Mouse (Mus musculus): ENCODE measurements around the gene Slc26a11. TPM values are rescaled to one million over a fixed set of nuclear protein-coding genes. Genes with fewer than 3 reads are reported as not detected.
"Not testable (repeated sequence)": the region's sequence is repeated elsewhere in the genome, so short reads cannot be mapped to it uniquely, and the experiment has no call there.

Gene Slc26a11
- polyA plus RNA-seq, 1 experiment from 2014 or later: 10.2 TPM

DNA sequence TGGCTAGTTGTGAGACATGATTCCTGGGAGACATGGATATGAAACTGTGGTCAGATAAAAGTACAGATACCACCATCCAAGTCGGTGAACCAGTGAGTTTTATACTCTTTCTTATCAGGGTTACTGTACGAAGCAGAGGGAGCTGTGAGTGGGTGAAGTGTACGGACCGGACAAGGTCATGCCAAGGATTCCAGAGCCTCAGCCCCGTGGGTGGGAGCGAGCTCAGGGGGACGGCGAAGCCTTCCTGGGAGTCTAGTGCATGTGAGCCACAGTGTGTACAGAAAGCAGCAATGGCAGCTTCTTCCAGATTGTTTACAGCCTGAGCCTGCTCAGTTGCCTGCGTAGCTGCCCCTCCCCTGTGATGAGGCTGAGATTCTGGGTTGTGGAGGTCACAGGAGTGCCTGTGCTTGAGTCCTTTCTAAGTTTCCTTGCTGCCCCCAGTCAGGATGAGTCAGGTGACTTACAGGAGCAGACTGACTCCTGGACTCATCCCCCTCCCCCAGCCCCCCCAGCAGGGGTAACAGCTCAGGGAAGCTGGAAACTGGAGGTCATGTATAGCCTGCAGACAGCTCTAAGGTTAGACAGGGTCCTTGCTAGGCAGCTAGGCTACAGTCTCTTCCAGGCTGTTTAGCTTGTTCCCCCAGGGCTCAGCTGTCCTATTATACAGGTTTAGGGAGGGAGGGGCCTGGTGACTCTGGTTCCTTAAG is 26.4 kb downstream of the Slc26a11 start:
- peaks cover 13% of the 10 kb centered on the region; the same call in 1 of the 2 replicates for H3K36me3 ChIP-seq (ENCODE audit: control insufficient read depth, insufficient read depth)
- no peaks in the 10 kb centered on the region for H3K27me3 ChIP-seq (ENCODE audit: control insufficient read depth, insufficient read depth, low read length)
- no peak overlapping the region for H3K4me3 ChIP-seq (ENCODE audit: low read length)
- H3K4me1 ChIP-seq (ENCODE audit: control insufficient read depth, insufficient read depth, low read length): peaks cover 7% of the 10 kb centered on the region
- WGBS: 41% methylated on average over 9 of the region's 9 CpGs
- H3K9ac ChIP-seq (ENCODE audit: low read length): peak overlapping the region; percentile 24; the same call in 1 of the 2 replicates
- peak; percentile 62 for ATAC-seq (replicated peaks; ENCODE audit: extremely low read depth, insufficient read depth, low FRiP score)
- H3K27ac ChIP-seq (ENCODE audit: low read length): peak overlapping the region; percentile 42; the same call in 1 of the 2 replicates
- H3K4me2 ChIP-seq (ENCODE audit: low read depth, low read length): no peak overlapping the region
- H3K9me3 ChIP-seq (replicated peaks; ENCODE audit: control insufficient read depth, low read length): no peaks in the 10 kb centered on the region

DNA sequence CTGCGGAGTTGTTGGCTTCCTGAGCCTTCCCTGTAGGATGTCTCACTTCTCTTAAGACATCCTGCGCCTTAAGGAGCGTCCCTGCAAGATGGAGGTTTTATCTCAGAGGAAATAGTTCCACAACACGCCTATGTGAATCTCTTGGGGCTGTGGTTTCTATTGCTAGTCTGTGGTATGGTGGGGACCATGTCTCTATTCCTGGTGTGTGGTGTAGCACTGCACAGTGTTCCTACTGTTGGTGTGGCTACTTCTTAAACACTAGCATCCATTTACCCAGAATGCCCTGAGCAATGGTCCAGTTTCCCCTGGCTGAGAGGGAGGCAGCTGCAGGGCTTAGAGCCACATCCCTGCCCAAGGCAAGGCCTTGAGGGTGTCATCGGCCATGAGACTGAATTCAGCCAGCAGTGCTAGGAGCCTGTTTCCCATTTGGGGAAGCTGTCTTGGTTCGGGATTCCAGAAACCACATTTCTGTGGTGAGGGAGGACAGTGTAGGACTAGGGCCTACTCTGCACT is 27.0 kb downstream of the Slc26a11 start:
- ATAC-seq (replicated peaks; ENCODE audit: extremely low read depth, insufficient read depth, low FRiP score): no peak
- no peak overlapping the region; the same call in 1 of the 2 replicates for H3K27ac ChIP-seq (ENCODE audit: low read length)
- H3K4me1 ChIP-seq (ENCODE audit: control insufficient read depth, insufficient read depth, low read length): peaks cover 10% of the 10 kb centered on the region
- no peak overlapping the region for H3K9ac ChIP-seq (ENCODE audit: low read length)
- no peak overlapping the region for H3K4me2 ChIP-seq (ENCODE audit: low read depth, low read length)
- H3K27me3 ChIP-seq (ENCODE audit: control insufficient read depth, insufficient read depth, low read length): no peaks in the 10 kb centered on the region
- peaks cover 12% of the 10 kb centered on the region; the same call in 1 of the 2 replicates for H3K36me3 ChIP-seq (ENCODE audit: control insufficient read depth, insufficient read depth)
- no peaks in the 10 kb centered on the region for H3K9me3 ChIP-seq (replicated peaks; ENCODE audit: control insufficient read depth, low read length)
- 68% methylated on average over 6 of the region's 6 CpGs for WGBS
- no peak overlapping the region for H3K4me3 ChIP-seq (ENCODE audit: low read length)

DNA sequence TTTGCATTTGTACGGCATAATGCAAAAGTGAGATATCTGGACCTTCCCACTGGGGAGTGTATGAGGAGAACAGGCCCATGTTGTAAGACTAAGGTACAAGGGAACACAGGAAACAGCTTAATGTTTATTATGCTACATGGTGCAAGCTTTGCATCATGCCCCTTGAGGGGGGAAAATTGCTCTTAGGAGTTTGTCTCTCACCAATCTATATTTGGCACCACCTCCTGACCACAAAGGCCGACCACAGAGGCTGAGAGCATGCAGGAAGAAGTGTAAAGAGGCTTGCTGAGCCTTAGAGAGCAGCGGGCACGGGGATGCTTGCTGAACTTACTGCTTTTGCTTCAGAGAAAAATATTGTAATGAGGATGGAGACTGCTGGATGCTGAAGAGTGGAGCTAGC is 29.5 kb downstream of the Slc26a11 start:
- no peaks in the 10 kb centered on the region for H3K27me3 ChIP-seq (ENCODE audit: control insufficient read depth, insufficient read depth, low read length)
- WGBS: 38% methylated on average over 4 of the region's 4 CpGs
- no peak overlapping the region for H3K27ac ChIP-seq (ENCODE audit: low read length)
- H3K4me3 ChIP-seq (ENCODE audit: low read length): no peak overlapping the region
- H3K9me3 ChIP-seq (replicated peaks; ENCODE audit: control insufficient read depth, low read length): no peaks in the 10 kb centered on the region
- H3K36me3 ChIP-seq (ENCODE audit: control insufficient read depth, insufficient read depth): peaks cover 2% of the 10 kb centered on the region; the same call in 1 of the 2 replicates
- H3K4me2 ChIP-seq (ENCODE audit: low read depth, low read length): no peak overlapping the region
- no peak for ATAC-seq (replicated peaks; ENCODE audit: extremely low read depth, insufficient read depth, low FRiP score)
- no peak overlapping the region for H3K9ac ChIP-seq (ENCODE audit: low read length)
- H3K4me1 ChIP-seq (ENCODE audit: control insufficient read depth, insufficient read depth, low read length): peaks cover 21% of the 10 kb centered on the region

DNA sequence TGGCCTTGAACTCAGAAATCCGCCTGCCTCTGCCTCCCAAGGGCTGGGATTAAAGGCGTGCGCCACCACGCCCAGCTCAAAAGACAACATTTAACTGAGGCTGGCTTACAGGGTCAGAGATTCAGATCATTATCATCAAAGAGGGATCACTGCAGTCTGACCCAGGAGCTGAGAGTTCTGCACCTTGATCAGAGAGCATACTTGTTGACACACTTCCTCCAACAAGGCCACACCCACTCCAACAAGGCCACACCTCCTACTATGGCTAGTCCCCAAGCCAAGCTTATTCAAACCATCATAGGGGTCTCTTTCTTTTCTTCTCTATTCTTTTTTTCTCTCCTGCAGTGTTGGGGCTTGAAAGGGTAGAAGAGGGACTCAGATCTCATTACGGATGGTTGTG is 30.9 kb downstream of the Slc26a11 start:
- WGBS: 94% methylated on average over 5 of the region's 5 CpGs
- peaks cover 25% of the 10 kb centered on the region for H3K4me1 ChIP-seq (ENCODE audit: control insufficient read depth, insufficient read depth, low read length)
- ATAC-seq (replicated peaks; ENCODE audit: extremely low read depth, insufficient read depth, low FRiP score): no peak
- H3K36me3 ChIP-seq (ENCODE audit: control insufficient read depth, insufficient read depth): no peaks in the 10 kb centered on the region
- no peak overlapping the region for H3K4me2 ChIP-seq (ENCODE audit: low read depth, low read length)
- no peak overlapping the region for H3K9ac ChIP-seq (ENCODE audit: low read length)
- H3K9me3 ChIP-seq (replicated peaks; ENCODE audit: control insufficient read depth, low read length): no peaks in the 10 kb centered on the region
- no peak overlapping the region for H3K4me3 ChIP-seq (ENCODE audit: low read length)
- no peaks in the 10 kb centered on the region for H3K27me3 ChIP-seq (ENCODE audit: control insufficient read depth, insufficient read depth, low read length)
- no peak overlapping the region for H3K27ac ChIP-seq (ENCODE audit: low read length)

DNA sequence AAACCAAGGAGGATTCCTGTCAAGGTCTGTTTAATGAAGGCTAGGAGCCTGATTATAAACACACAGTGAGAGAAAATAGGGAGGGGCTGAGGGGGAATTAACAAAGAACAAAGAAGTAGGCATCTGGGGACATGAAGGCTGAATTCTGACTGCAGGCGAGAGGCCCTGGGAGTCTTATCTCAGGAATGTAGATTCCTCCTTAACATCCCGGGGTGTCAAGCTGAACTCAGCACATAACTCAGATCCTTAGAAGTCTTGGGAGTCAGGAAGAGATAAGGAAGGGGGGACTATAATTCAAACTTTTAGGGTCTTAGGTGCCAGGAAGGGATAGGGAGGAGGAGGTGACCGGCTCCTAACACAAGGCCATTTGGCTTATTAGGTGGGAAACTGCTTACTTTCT is 31.9 kb downstream of the Slc26a11 start:
- not testable (repeated sequence) for H3K27me3 ChIP-seq (ENCODE audit: control insufficient read depth, insufficient read depth, low read length); H3K4me3 ChIP-seq (ENCODE audit: low read length); H3K4me2 ChIP-seq (ENCODE audit: low read depth, low read length); H3K36me3 ChIP-seq (ENCODE audit: control insufficient read depth, insufficient read depth); ATAC-seq (replicated peaks; ENCODE audit: extremely low read depth, insufficient read depth, low FRiP score); H3K9me3 ChIP-seq (replicated peaks; ENCODE audit: control insufficient read depth, low read length)
- peaks cover 35% of the 10 kb centered on the region for H3K4me1 ChIP-seq (ENCODE audit: control insufficient read depth, insufficient read depth, low read length)
- H3K9ac ChIP-seq (ENCODE audit: low read length): peak overlapping the region; percentile 49; the same call in 1 of the 2 replicates
- WGBS: 11% methylated on average over 3 of the region's 3 CpGs
- peak overlapping the region; percentile 73; the same call in 1 of the 2 replicates for H3K27ac ChIP-seq (ENCODE audit: low read length)

DNA sequence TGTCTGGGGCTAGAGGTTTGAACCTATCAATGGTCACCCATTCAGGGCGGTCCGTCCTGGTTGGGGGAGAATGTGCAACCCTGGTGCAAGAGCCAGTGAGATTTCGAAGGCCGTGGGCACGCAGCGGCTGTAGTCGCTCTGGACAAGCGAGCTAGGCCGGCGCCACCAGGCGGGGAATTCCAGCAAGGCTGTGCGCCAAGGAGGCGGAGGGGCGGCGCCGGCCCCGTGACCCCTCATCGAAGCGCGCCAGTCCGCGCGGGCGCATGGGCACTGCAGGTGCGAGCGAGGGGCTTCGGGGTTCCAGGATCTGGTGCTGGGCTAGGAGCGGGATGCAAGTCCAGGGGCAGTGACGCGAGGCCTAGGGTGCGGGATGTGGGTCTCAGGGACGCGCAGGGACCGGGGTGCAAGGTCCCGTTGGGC is 34.5 kb downstream of the Slc26a11 start:
- under 1% methylated on average over 35 of the region's 35 CpGs for WGBS
- no peaks in the 10 kb centered on the region for H3K9me3 ChIP-seq (replicated peaks; ENCODE audit: control insufficient read depth, low read length)
- H3K4me1 ChIP-seq (ENCODE audit: control insufficient read depth, insufficient read depth, low read length): peaks cover 42% of the 10 kb centered on the region
- peak overlapping the region; percentile 89 for H3K4me2 ChIP-seq (ENCODE audit: low read depth, low read length)
- ATAC-seq (replicated peaks; ENCODE audit: extremely low read depth, insufficient read depth, low FRiP score): peak; percentile 66
- no peaks in the 10 kb centered on the region for H3K27me3 ChIP-seq (ENCODE audit: control insufficient read depth, insufficient read depth, low read length)
- H3K36me3 ChIP-seq (ENCODE audit: control insufficient read depth, insufficient read depth): no peaks in the 10 kb centered on the region
- peak overlapping the region; percentile 88 for H3K9ac ChIP-seq (ENCODE audit: low read length)
- peak overlapping the region; percentile 77 for H3K4me3 ChIP-seq (ENCODE audit: low read length)
- peak overlapping the region; percentile 98 for H3K27ac ChIP-seq (ENCODE audit: low read length)

DNA sequence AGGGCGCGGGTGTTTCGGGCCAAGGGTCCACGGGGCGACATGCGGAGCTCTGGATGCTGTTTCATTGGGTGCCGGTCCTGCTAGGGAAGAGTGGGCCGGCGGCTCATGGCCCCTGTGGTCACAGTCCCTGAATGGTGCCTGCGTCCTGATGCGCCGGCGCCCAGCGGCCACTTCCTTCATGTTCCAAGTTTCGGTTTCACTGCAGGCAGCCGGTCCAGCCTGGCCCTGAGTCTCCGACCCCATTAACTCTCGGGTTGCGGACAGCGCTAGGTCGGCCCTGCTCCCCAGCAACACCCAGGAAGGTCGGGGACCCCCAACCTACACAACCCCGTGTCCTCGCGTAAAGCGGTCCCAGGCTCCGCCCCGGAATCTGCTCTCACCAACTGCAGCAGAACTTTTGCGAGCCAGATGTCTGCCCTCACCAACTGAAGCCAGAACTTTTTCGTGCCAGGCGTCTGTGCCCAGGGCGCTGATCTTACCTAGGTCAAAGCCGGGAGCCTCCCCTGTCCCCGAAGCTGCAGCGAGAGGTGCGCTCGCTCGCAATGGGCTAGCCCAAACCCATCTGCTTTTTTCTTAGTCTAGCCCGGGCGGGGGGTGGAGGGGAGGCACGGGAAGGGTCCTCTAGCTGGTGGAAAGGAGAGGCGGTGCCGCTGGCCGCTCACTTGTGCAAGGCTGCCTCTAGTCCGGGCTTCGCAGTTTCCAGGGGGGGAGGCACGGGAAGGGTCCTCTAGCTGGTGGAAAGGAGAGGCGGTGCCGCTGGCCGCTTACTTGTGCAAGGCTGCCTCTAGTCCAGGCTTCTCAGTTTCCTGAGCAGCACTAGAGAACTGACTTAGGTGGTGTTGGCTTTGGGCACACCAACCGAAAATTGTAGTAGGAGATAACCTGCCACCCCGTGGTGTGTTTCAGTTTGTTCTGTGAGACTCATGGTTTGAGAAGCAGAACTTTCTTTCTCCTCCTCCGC is 35.2 kb downstream of the Slc26a11 start:
- Histone ChIP-seq H3K9ac (ENCODE audit: low read length) (peak overlapping the region; percentile 88), H3K4me2 (ENCODE audit: low read depth, low read length) (peak overlapping the region; percentile 89), H3K4me3 (ENCODE audit: low read length) (peak overlapping the region; percentile 77), H3K9me3 (replicated peaks; ENCODE audit: control insufficient read depth, low read length) (no peaks in the 10 kb centered on the region), H3K27me3 (ENCODE audit: control insufficient read depth, insufficient read depth, low read length) (no peaks in the 10 kb centered on the region), H3K4me1 (ENCODE audit: control insufficient read depth, insufficient read depth, low read length) (peaks cover 39% of the 10 kb centered on the region), H3K36me3 (ENCODE audit: control insufficient read depth, insufficient read depth) (no peaks in the 10 kb centered on the region), H3K27ac (ENCODE audit: low read length) (peak overlapping the region; percentile 98)
- peak; percentile 56 for ATAC-seq (replicated peaks; ENCODE audit: extremely low read depth, insufficient read depth, low FRiP score)
- 2% methylated on average over 53 of the region's 53 CpGs for WGBS

DNA sequence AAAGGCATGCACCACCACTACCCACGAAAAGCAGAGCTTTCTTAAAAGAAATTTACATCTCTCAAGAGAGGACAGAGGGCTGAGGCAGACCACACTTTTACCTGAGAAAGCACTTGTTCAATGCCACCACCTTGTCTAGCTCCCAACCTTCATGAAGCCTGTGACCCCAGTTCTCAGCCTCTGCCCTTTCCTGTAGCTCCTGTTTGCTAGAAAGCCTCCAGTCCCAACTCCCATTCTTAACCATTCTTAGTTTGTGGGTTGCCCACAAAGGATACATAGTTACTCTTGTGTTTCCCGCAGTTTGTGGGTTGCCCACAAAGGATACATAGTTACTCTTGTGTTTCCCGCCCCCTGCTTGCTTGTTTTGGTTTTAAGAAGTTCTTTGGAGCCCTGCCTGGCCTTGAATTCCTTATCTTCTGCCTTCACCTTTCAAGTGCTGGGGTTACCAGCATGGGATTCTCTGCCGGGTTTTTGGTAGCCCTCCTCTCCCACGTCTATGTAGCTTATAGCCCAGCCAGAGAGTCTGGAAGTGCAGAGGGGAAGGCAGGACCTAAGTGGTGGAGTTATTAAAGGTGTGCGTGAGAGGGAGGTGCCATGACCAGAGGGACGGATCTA is 36.1 kb downstream of the Slc26a11 start:
- peaks cover 39% of the 10 kb centered on the region for H3K4me1 ChIP-seq (ENCODE audit: control insufficient read depth, insufficient read depth, low read length)
- H3K36me3 ChIP-seq (ENCODE audit: control insufficient read depth, insufficient read depth): no peaks in the 10 kb centered on the region
- peak overlapping the region; percentile 89 for H3K4me2 ChIP-seq (ENCODE audit: low read depth, low read length)
- ATAC-seq (replicated peaks; ENCODE audit: extremely low read depth, insufficient read depth, low FRiP score): no peak
- no peaks in the 10 kb centered on the region for H3K9me3 ChIP-seq (replicated peaks; ENCODE audit: control insufficient read depth, low read length)
- peak overlapping the region; percentile 98 for H3K27ac ChIP-seq (ENCODE audit: low read length)
- H3K9ac ChIP-seq (ENCODE audit: low read length): 0 out of 2 replicates have a peak overlapping the region, but pooled peaks have one; percentile 32
- 32% methylated on average over 7 of the region's 7 CpGs for WGBS
- H3K27me3 ChIP-seq (ENCODE audit: control insufficient read depth, insufficient read depth, low read length): no peaks in the 10 kb centered on the region
- H3K4me3 ChIP-seq (ENCODE audit: low read length): peak overlapping the region; percentile 77
